Mouse (Mus musculus): ENCODE results near the gene Hoxb3. TPM values are rescaled to one million over a fixed set of nuclear protein-coding genes. Genes with fewer than 3 reads are reported as not detected.

The Hoxb3 gene
- polyA plus RNA-seq, 1 experiment from 2014 or later: 8.2 TPM

GRCm38 (mm10) chr11:96383381-96383780, 60.3 kb downstream of the Hoxb3 start:
- Histone ChIP-seq H3K27ac (ENCODE audit: low read depth, low read length) (no peak overlapping the region; the same call in 1 of the 2 replicates), H3K9ac (ENCODE audit: low read depth, low read length) (no peak overlapping the region), H3K9me3 (ENCODE audit: control insufficient read depth, low read length) (no peaks in the 10 kb centered on the region), H3K27me3 (ENCODE audit: control insufficient read depth, insufficient read depth, low read length) (no peaks in the 10 kb centered on the region), H3K4me2 (replicated peaks; ENCODE audit: low read depth, low read length) (no peak overlapping the region), H3K4me1 (ENCODE audit: control insufficient read depth, insufficient read depth, low read length) (0 out of 2 replicates have a peak, but pooled peaks cover 4% of the 10 kb centered on the region), H3K4me3 (ENCODE audit: low read length) (no peak overlapping the region), H3K36me3 (ENCODE audit: control insufficient read depth, insufficient read depth, low read length) (no peaks in the 10 kb centered on the region)
- 70% methylated on average over 5 of the region's 5 CpGs for WGBS
- no peak for ATAC-seq (ENCODE audit: low FRiP score, low TSS enrichment)

DNA sequence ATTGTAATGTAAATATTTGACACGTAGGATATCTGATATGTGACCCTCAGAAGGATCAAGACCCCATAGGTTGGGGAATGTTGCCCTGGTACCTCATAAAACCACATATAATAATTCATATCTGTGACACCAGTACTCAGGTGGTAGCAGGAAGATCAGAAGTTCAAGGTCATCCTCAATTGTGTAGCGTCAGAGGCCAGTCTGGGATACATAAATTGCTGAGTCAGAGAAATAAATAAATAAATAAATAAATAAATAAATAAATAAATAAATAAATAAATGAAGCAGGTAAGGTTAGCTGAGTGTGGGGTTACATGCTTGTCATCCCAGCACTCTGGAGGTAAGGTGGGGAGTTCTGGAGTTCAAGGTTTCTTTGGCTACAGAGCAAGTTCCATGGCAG, 64.5 kb downstream of the Hoxb3 start:
- 84% methylated on average over 2 of the region's 2 CpGs for WGBS
- 0 out of 2 replicates have a peak, but pooled peaks cover 2% of the 10 kb centered on the region for H3K4me1 ChIP-seq (ENCODE audit: control insufficient read depth, insufficient read depth, low read length)
- H3K4me3 ChIP-seq (ENCODE audit: low read length): no peak overlapping the region
- H3K36me3 ChIP-seq (ENCODE audit: control insufficient read depth, insufficient read depth, low read length): no peaks in the 10 kb centered on the region
- no peaks in the 10 kb centered on the region for H3K9me3 ChIP-seq (ENCODE audit: control insufficient read depth, low read length)
- H3K27me3 ChIP-seq (ENCODE audit: control insufficient read depth, insufficient read depth, low read length): no peaks in the 10 kb centered on the region
- ATAC-seq (ENCODE audit: low FRiP score, low TSS enrichment): no peak
- H3K4me2 ChIP-seq (replicated peaks; ENCODE audit: low read depth, low read length): no peak overlapping the region
- H3K9ac ChIP-seq (ENCODE audit: low read depth, low read length): no peak overlapping the region
- H3K27ac ChIP-seq (ENCODE audit: low read depth, low read length): no peak overlapping the region

DNA sequence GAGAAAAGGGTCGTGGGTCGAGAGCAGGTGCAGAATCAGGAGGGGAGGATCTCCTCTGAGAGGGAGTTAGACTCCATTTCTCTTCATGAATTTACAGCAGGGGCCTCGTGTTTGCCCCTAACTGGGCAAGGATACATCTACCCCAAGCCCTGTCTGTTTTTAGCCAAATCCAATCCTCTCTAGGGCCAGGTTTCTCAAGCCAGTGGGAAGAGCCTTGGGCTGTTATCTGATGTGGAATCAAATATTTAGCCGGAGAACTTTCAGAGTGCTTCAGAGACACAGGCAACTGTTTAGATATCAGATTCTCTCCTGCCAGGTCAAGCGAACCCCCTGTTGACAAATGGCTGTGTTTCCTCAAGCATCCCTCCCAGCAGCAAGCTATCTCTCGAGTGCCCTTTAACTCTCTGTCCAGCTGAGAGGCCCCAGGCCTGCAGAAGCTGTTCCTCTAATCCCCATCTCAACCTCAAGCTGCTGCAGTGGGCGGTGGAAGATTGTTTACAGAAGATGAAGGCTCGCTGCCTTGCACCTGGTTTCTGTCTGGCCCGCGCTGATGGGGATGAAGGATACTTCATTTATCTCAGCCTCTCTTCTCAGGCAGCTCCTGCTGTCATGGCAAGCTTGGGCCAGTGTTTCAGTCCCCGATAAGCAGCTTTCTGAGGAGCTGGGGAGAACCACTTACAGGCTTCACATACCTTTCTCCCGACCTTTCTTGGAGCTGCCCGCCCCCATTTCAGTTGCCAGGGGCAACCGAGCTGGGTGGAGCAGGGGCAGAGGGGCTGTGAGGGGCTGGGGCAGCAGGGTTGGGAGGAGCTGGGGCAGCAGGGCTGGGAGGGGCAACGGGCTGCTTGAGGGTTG, 73.9 kb downstream of the Hoxb3 start:
- H3K9me3 ChIP-seq (ENCODE audit: control insufficient read depth, low read length): no peaks in the 10 kb centered on the region
- WGBS: 6% methylated on average over 15 of the region's 15 CpGs
- H3K27ac ChIP-seq (ENCODE audit: low read depth, low read length): peak overlapping the region; percentile 65; the same call in 1 of the 2 replicates
- H3K27me3 ChIP-seq (ENCODE audit: control insufficient read depth, insufficient read depth, low read length): no peaks in the 10 kb centered on the region
- no peaks in the 10 kb centered on the region for H3K36me3 ChIP-seq (ENCODE audit: control insufficient read depth, insufficient read depth, low read length)
- peak; percentile 82 for ATAC-seq (ENCODE audit: low FRiP score, low TSS enrichment)
- H3K4me1 ChIP-seq (ENCODE audit: control insufficient read depth, insufficient read depth, low read length): peaks cover 22% of the 10 kb centered on the region
- H3K4me2 ChIP-seq (replicated peaks; ENCODE audit: low read depth, low read length): peak overlapping the region; percentile 9
- H3K4me3 ChIP-seq (ENCODE audit: low read length): no peak overlapping the region
- no peak overlapping the region; the same call in 1 of the 2 replicates for H3K9ac ChIP-seq (ENCODE audit: low read depth, low read length)

MicroRNA genes within 50 kb of the gene (microRNA counts, 519-probe panel; counts per million panel counts)
- 9,104 counts per million, percentile 92 among the panel's probes with 10 or more counts for microRNA mmu-miR-10a

Small RNA genes lying within 50 kb of the gene (microRNA-seq; reads per million reads assigned to microRNA genes)
- 159,192 reads per million, percentile 100 among the genes with 10 or more reads in this experiment for gene Mir10a

Other genes with a start within 250 kb of the Hoxb3 start
- gene Atp5g1, start 247.7 kb upstream of the Hoxb3 start, polyA plus RNA-seq (2014; fragmentation: Nextera tagmentation; extraction: Ambion mirVana): 848 and 857 TPM in 2 replicates
- not detected in 2 replicates for gene Calcoco2, start 211.4 kb upstream of the Hoxb3 start, polyA plus RNA-seq (2014; fragmentation: Nextera tagmentation; extraction: Ambion mirVana)
- not detected in 2 replicates for gene Ttll6, start 189.5 kb upstream of the Hoxb3 start, polyA plus RNA-seq (2014; fragmentation: Nextera tagmentation; extraction: Ambion mirVana)
- not detected in 2 replicates for gene Hoxb13, start 129.0 kb upstream of the Hoxb3 start, polyA plus RNA-seq (2014; fragmentation: Nextera tagmentation; extraction: Ambion mirVana)
- gene Hoxb9, start 51.9 kb upstream of the Hoxb3 start, polyA plus RNA-seq (2014; fragmentation: Nextera tagmentation; extraction: Ambion mirVana): 30.0 and 41.4 TPM in 2 replicates
- gene Hoxb8, start 41.4 kb upstream of the Hoxb3 start, polyA plus RNA-seq (2014; fragmentation: Nextera tagmentation; extraction: Ambion mirVana): 12.7 and 18.6 TPM in 2 replicates
- gene Hoxb7, start 36.7 kb upstream of the Hoxb3 start, polyA plus RNA-seq (2014; fragmentation: Nextera tagmentation; extraction: Ambion mirVana): 58.6 and 61.9 TPM in 2 replicates
- 44.1 and 53.1 TPM in 2 replicates for gene Hoxb6, start 30.9 kb upstream of the Hoxb3 start, polyA plus RNA-seq (2014; fragmentation: Nextera tagmentation; extraction: Ambion mirVana)
- 22.1 and 24.3 TPM in 2 replicates for gene Hoxb5, start 20.0 kb upstream of the Hoxb3 start, polyA plus RNA-seq (2014; fragmentation: Nextera tagmentation; extraction: Ambion mirVana)
- 4.2 and 8.6 TPM in 2 replicates for gene Hoxb4, start 5.1 kb upstream of the Hoxb3 start, polyA plus RNA-seq (2014; fragmentation: Nextera tagmentation; extraction: Ambion mirVana)
- 49.9 and 67.2 TPM in 2 replicates for gene Hoxb2, start 27.2 kb downstream of the Hoxb3 start, polyA plus RNA-seq (2014; fragmentation: Nextera tagmentation; extraction: Ambion mirVana)
- 0.27 and 0.37 TPM in 2 replicates for gene Hoxb1, start 42.4 kb downstream of the Hoxb3 start, polyA plus RNA-seq (2014; fragmentation: Nextera tagmentation; extraction: Ambion mirVana)
- 13.8 and 15.2 TPM in 2 replicates for gene Skap1, start 141.3 kb downstream of the Hoxb3 start, polyA plus RNA-seq (2014; fragmentation: Nextera tagmentation; extraction: Ambion mirVana)

All from kidney, embryonic 14.5 days (tissue).